Mouse (Mus musculus) hindlimb bud, embryonic 11.5 days (tissue): ENCODE measurements around the gene Tmprss6.

ENCODE experiments used
- DNase-seq: peaks from one replicate; pipeline ENCODE4 v3.0.0-alpha.2; 2012; ENCODE audit warnings: low read depth, low spot score; ENCODE audit errors: extremely low spot score

Tmprss6 gene

DNA sequence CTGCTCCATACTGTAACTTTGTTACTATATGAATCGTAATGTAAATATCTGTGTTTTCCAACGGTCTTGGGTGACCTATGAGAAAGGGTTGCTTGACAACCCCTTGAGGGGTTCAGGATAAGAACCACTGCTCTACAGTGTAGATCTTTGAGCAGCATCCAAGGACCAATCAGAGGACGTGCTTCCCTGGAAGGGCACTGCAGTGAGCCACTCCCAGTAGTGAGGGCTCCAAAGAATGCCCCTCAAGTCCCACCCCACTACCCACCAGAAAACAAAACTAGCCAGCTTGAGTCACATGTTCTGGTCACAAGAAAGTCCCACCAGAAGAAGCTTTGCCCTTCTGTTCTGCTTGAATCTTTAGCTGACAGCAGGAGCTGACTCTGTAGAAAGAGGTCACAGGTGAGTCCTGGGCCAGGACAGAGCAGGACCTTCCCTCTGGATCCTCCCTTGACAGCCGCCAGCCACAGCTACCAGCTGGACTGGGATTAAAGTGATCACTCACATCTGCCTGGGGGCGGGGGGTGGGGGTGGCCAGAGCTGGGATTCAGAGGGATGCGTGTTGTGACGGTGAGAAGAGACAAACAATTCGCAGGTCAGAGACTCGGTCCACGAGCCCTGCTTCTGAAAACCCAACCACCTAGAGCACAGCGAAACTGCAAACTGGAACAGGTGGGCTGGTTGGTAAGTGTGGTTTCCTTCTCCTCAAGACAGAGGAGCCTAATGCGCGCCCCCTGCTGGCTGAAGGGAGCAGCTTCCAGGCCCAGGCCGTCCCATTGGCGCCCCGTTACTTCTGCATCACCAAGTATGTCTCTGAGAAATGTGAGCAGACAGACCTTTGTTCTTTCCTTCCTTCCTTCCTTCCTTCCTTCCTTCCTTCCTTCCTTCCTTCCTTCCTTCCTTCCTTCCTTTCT, 46.1 kb downstream of the Tmprss6 start:
- DNase-seq: no peak

DNA sequence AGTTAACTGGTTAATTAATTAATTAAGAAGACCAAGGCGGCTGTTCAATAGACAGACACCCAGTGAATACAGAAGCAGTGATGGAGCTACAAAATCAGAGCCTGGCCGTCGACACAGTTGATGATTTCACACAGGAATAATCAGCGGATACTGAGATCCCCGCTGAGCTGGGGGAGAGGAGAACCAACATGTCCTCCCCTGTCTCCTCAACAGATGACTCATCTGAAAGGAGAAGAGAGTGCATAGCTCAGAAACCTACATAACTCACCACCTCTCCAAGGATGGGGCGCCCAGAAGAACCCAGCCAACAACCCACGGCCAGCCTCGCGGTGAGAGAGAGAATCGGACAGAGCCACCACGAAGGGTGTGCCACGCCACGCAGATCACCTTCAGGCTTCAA, 48.0 kb downstream of the Tmprss6 start:
- no peak for DNase-seq

DNA sequence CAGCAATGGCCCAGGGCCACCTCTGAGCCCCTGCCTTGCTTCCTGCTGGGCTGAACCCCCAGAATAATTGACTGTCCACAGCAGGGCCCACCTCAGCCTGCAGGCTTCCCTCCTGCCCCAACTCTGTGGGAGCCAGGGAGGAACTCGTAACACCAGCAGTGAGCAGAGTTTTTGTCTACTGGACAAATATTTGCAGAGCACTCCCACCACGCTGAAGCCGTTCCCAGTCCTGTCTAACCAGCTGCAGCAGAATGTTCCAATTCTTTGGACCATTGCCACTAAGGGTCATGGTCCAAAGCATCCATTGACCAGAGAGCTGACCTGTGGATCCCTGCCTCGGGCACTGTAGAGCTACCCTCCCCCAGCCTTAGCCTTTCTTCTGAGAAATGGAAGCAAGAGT, 51.5 kb downstream of the Tmprss6 start:
- no peak for DNase-seq

DNA sequence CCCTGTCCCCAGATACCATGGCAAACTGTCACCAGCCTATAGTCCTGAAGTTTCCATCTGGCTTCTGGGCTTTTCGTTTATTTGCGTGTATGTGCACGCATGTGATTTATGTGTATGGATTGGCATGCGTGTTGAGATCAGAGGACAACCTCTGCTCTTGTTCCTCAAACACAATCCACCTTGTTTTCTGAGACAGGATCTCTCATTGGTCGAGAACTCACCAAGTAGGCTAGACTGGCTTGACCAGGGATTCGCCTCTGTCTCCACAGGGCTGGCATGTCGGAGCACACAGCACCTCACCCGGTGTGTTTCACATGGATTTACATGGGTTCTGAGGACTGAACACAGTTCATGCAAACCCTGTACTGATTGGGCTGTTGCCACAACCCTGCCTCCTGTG, 54.3 kb downstream of the Tmprss6 start:
- no peak for DNase-seq

DNA sequence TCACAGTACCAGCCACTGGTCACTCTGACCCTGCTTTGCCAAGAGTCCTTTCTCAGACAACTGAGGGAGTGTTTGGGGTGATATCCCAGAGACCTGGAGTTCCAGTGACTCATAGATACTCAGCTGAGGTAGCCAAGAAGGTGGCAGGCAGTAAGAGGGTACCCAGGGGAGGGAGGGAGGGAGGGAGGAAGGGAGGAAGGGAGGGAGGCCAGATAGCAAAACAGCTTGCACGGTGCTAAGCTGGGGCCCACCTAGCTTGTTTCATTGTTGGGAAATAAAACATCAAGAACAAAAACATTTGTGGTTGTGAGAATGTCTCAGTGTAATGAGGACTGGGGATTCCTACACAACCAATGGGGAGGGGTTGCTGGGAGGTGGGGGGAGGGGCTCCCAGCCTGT, 54.7 kb downstream of the Tmprss6 start:
- DNase-seq: no peak

DNA sequence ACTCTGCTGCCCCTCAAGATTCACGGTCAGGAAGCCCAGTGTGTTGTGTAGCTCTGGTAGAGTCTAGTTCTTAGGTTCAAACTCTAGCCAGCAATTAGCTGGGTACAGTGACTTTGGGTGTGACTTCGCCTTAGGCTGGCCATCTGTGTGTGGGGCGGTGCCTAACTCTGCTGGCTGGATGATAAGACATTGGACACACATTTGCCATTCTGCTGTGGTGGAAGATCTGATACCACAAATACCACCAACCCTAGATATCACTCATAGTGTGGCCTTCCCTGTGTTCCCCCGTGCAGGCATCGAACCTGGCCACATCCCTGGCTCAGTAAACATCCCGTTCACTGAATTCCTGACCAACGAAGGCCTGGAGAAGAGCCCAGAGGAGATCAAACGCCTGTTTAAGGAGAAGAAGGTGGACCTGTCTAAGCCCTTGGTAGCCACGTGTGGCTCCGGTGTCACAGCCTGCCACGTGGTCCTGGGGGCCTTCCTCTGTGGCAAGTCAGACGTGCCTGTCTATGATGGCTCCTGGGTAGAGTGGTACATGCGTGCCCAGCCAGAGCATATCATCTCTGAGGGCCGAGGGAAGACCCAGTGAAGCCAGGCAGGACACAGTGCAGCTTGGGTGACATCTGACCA, 55.2 kb downstream of the Tmprss6 start:
- DNase-seq: no peak

DNA sequence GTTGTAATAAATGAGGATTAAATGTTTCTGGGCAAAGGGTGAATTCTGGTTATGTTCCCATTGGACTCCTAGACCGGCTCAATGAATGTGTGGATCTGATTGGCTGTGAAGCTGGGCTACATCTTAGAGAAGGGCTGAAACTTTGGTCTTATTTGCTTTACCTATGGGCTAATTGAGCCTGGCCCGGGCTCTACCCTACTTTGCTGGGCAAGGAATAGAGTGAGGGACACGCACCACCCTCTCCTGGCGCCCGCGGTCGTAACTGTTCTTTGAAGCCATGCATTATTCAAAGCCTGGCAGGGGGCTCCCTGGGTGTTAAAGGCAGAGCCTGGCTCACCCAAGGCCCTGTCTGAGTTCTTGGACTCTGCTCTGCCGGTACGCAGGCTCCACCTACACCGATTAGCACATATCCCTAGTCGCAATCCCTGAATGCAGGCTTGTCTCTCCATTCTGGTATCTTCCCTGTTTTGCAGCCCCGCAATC, 58.8 kb downstream of the Tmprss6 start:
- no peak for DNase-seq

DNA sequence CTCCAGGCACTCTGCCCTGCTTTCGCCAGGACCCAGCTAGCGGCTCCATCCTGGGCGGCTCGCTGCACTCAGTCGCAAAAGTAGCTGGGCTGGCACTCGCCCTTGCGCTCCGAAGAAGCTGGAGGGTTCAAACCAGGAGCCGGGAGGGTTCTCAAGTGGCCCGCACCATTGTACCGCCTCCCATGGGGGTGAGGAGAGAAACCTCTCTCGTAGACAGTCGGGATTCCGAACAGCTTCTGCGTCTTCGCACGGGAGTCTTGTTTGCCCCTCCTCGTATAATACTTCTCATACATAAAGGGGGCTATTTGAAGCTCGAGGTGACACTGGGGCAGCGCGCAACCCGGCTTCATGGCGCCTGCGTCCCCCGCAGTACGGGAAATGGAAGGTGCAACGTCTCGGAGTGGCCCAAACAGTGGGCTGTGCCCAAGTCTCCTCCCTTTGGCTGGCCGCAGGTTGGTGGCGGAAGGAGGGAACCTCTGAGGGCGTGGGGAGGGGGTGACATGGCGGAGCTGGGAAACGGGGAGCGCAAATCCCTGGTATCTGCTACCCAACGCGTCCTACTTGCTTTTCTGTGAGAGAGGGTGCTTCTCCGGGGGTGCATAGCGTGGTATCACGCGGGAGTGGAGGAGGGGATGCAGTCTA, 62.0 kb downstream of the Tmprss6 start, which contains the start of gene Mpst:
Gene Mpst (plus strand): TSS at position 124 of the 642 bp plus-strand sequence.
- peak; percentile 70 for DNase-seq

DNA sequence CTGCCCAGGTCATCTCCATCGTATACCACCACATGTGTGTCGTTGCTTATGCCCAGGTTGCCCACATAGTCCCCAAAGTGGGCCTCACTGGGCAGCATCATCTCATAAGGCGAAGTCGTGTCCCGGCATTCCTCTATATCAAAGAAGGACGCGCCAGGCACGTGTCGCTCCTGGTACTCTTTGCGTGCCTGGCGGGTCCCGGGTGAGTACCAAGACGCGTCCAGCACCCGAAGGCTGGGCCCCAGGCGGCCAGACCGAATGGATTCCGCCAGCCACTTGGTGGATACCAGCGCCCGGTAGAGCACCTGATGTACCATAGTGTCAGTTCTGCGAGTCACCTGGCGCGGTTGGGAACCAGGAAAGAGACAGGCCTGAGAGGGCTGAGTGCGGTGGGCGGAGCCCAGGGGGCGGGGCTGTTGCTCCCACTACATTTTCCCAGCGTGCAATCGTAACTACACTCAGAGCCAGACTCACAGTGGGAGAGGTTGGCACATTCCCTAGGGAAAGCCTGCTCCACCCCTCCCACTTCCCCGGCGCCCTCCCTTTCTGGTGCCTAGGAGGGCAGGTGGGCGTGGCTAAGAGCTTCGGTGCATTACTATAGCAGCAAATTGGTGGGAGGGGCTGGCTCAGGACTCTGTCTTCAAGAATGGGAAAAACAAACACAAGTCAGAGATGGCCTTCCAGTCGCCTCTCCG, 62.8 kb downstream of the Tmprss6 start, which contains the start of gene Tst:
Gene Tst (minus strand): TSS at position 391 of the 695 bp plus-strand sequence.
- DNase-seq: peak; percentile 33

DNA sequence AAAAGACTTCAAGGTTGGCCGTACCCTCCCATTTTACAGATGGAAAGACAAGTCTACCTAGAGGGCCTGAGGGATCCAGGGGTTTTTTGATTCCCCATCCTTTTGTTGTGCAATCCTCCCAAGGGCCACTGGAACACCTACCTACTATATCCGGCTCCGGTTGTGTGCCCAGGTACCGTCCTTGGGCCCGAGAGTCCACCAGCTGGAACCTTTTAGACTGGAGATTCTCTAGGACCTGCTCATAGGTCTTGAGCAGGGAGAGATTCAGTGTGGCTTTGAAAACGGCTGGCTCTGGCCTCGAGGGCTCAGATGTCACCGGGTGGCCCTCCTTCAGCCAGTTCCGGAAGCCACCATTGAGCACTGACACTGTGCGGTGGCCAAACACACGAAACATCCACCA, 63.3 kb downstream of the Tmprss6 start:
- DNase-seq: no peak

DNA sequence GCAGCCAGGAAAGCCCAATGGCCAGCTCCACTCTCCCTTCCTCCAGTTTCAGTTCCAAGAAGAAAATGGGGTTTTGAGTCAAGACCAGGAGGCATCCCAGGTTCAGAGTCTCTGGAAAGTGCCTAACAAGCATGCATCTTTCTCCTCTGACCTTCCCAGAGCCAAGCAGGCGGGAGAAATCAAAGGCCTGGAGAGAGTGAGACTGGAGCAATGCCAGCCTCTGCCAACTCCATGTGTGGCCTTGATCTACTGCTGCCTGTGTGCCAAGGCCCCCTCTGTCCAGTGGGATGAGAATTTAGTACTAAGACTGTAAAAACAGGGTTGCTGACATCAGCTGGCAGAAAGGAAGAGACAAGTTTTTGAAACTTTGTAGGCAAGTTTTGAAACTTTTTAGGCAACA, 64.5 kb downstream of the Tmprss6 start:
- no peak for DNase-seq

DNA sequence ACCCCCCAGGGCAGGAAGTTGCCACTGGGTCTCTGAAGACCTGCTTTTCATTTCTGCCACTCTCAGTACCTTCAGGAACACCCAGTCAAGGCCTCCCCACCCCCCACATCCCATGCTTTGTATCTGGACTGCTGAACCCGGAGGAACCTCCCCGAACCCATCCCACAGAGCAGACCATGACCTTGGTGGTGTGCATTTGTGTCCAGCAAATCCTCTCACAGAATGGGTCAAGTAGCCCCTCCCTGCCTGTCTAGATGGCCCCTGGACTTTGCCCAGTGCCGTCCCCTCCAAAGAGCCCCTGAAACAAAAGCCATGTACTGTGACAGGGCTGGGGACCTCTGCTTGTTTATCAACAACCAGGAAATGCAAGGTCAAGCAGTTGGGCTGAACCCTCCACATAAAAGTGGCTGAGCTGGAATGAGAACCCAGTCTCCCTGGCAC, 65.1 kb downstream of the Tmprss6 start:
- no peak for DNase-seq

DNA sequence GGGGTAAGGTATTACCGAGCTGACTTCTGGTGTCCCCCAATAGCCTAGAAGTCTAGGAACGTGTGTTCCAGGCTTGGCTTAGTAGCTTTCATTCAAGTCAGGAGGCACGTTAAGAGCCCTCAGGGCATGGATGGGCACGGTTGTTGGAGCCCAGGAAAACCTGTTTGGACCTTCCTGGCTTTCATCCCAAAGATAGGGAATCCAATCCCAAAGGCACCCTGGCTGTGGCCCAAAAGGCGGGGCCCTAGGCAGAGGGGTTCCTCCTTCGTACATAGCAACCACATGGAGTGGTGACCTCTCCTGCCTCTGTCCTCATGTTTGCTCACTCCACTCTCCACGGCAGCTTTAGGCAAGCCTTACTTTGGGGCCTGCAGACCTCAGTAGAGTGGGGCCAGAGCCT, 66.0 kb downstream of the Tmprss6 start:
- DNase-seq: no peak

DNA sequence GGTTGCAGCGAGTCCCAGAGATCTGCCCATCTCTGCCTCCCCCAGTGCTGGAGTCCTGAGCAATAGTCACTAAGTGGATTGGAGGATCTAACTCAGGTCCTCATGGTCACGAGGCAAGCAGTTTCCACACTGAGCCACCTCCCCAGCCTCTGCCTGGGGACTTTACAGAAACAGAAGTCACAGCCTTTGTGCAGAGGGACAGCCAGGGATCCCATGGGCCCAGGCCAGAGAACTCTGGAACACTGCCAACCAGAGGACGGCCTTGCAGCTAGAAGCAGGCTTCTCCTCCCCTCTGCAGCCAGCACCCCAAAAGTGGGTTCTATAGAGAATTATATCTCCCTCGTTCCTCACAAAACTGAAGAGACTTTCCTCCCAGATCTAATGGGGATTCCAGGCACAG, 66.5 kb downstream of the Tmprss6 start:
- no peak for DNase-seq

DNA sequence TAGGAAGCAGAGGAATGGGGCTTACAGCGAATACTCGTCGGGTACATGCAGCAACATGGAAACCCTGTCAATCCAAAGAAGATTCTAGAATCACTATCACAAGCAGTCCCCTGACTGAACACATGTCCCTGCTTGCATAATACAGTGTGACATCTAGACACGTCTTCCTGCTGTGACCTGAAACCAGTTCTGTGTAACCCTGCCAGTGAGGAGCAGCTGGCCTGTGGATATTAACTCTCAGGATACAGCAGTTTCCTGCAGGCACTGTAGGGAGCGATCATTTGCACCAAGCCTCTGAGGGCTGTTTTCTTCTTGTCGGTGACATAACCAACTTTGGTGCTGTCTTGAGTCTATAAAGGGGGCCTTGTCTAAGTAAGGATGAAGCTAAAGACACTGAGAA, 67.1 kb downstream of the Tmprss6 start:
- DNase-seq: no peak

DNA sequence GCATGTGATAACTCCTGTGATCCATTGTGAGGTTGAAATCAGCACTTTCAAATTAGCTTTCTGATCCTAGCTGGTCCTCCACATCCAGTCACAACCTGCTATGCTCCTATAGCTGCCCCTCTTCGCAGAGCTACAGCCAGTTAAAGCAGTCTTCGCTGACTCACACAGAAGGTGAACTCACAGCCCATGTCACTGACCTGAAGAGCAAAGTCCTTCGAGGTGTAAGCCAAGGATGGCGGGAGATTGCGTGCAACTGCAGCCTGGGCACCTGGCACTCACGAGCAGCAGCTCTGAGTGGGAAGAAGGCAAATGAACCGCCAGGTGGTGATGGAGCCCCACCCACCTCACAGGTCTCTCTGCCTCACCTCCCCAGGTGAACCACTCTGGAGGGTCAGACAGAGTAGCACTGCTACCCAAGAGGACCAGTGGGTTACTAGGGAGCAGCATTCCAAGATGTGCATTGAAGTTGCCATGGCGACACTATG, 72.9 kb downstream of the Tmprss6 start, which contains the start of gene Tex33:
Gene Tex33 (minus strand): TSS at position 435 of the 485 bp plus-strand sequence.
- no peak for DNase-seq

DNA sequence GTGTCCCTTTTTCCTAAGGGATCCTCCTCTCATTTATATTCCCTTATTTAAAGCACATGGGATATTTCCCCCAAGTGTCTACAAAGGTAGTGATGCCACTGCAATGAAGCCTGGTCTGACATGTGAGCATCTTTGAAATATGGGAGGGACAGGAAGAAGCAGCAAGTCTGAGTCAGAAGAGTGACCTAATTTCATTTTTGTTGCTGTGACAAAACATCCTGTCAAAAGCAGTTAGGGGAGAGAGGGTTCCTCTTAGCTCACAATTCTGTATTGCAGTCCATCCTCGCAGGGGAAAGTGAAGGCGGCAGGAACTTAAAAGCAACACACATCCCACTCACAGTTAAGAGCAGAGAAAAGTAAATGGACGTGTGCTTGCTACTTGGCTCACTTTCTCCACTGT, 77.6 kb downstream of the Tmprss6 start:
- no peak for DNase-seq
